ENCODE assay signal across 7 mouse cellular contexts in genomic region chr8:69271203-69271554, GRCm38 (mm10). TPM values are rescaled to one million over a fixed set of nuclear protein-coding genes. Genes with fewer than 3 reads are reported as not detected.
DNase-seq lines count a peak whose midpoint lies in the region; ATAC-seq and TF ChIP-seq lines count a peak whose summit lies in the region.

No protein-coding gene starts in this region.

- no peaks in the 10 kb centered on the region for H3K9me3 ChIP-seq in lung, embryonic 15.5 days
- no peaks in the 10 kb centered on the region for H3K9me3 ChIP-seq in limb, embryonic 11.5 days (ENCODE audit: control insufficient read depth, low read length)

- TF ChIP-seq CTCF in embryonic fibroblast, embryonic 13.5 days (IDR thresholded peaks at IDR 0.05; ENCODE audit: borderline replicate concordance, insufficient read depth, low read length) = no peak

- peak overlapping the region; percentile 63 for H3K27ac ChIP-seq in lung, embryonic 15.5 days
- H3K27ac ChIP-seq in embryonic fibroblast, embryonic 13.5 days (ENCODE audit: insufficient read depth, low read length) = no peak overlapping the region
- 0 out of 2 replicates have a peak overlapping the region, but pooled peaks have one; percentile 43 for H3K27ac ChIP-seq in limb, embryonic 11.5 days (replicated peaks; ENCODE audit: low read depth, low read length)

- no peaks in the 10 kb centered on the region for H3K27me3 ChIP-seq in lung, embryonic 15.5 days
- no peaks in the 10 kb centered on the region for H3K27me3 ChIP-seq in limb, embryonic 11.5 days (ENCODE audit: control insufficient read depth, insufficient read depth, low read length)

- H3K4me2 ChIP-seq in lung, embryonic 15.5 days = peak overlapping the region; percentile 77
- H3K4me2 ChIP-seq in limb, embryonic 11.5 days (ENCODE audit: low read depth, severe bottlenecking) = peak overlapping the region; percentile 53

- H3K36me3 ChIP-seq in lung, embryonic 15.5 days = 0 out of 2 replicates have a peak, but pooled peaks cover 3% of the 10 kb centered on the region
- H3K36me3 ChIP-seq in limb, embryonic 11.5 days (ENCODE audit: control insufficient read depth, insufficient read depth, low read length) = no peaks in the 10 kb centered on the region

- H3K9ac ChIP-seq in lung, embryonic 15.5 days = peak overlapping the region; percentile 79
- peak overlapping the region; percentile 78 for H3K9ac ChIP-seq in limb, embryonic 11.5 days (ENCODE audit: low read length)

- TF ChIP-seq POLR2A in embryonic fibroblast, embryonic 13.5 days (IDR thresholded peaks at IDR 0.05; ENCODE audit: low read depth, low read length) = no peak

- H3K4me1 ChIP-seq in lung, embryonic 15.5 days = peaks cover 10% of the 10 kb centered on the region; the same call in 1 of the 2 replicates
- H3K4me1 ChIP-seq in embryonic fibroblast, embryonic 13.5 days (ENCODE audit: control insufficient read depth, insufficient read depth, low read length) = no peaks in the 10 kb centered on the region
- H3K4me1 ChIP-seq in limb, embryonic 11.5 days (ENCODE audit: control insufficient read depth, insufficient read depth, low read length) = no peaks in the 10 kb centered on the region

- WGBS in lung, embryonic 15.5 days = 12% methylated on average over 6 of the region's 6 CpGs
- WGBS in limb, embryonic 11.5 days = 19% methylated on average over 6 of the region's 6 CpGs

- peak; percentile 80 for ATAC-seq in lung, embryonic 15.5 days (ENCODE audit: borderline replicate concordance, extremely low read depth, low FRiP score, low TSS enrichment)
- ATAC-seq in limb, embryonic 11.5 days (ENCODE audit: insufficient number of reproducible peaks, low FRiP score, low TSS enrichment, low read depth) = peak; percentile 85

- peak overlapping the region; percentile 70 for H3K4me3 ChIP-seq in lung, embryonic 15.5 days
- H3K4me3 ChIP-seq in embryonic fibroblast, embryonic 13.5 days (ENCODE audit: insufficient read depth, low read length) = peak overlapping the region; percentile 75
- H3K4me3 ChIP-seq in limb, embryonic 11.5 days (ENCODE audit: low read depth, low read length) = peak overlapping the region; percentile 47

- DNase-seq in lung, postnatal 25 days (ENCODE audit: low spot score) = no peak
- DNase-seq in limb, embryonic 11.5 days (ENCODE audit: low spot score) = no peak
- peak; percentile 3 for DNase-seq in skeletal muscle tissue, adult 2 months (ENCODE audit: low read depth, low spot score)
- DNase-seq in left cerebral cortex, adult 11 months (ENCODE audit: low spot score) = no peak
- DNase-seq in spleen, postnatal 36 days (ENCODE audit: low spot score in 2 of 2) = no peak

RNA-seq across cellular contexts. Expression of gene D130040H23Rik, which starts 0.3 kb away (rescaled TPM):
- polyA plus RNA-seq in lung, embryonic 15.5 days (2015; fragmentation: Nextera tagmentation; extraction: Ambion mirVana) = 4.6 and 6.6 TPM in 2 replicates
- 10.3 and 13.2 TPM in 2 replicates for polyA plus RNA-seq in embryonic fibroblast, embryonic 13.5 days (2011; ENCODE audit: insufficient read length, low read depth, missing spikeins)
- 5.1 and 6.7 TPM in 2 replicates for polyA plus RNA-seq in limb, embryonic 11.5 days (2014; fragmentation: Nextera tagmentation; extraction: Ambion mirVana)
